Mouse (Mus musculus): Measurements from ENCODE around the gene Smarcd2. TPM values are rescaled to one million over a fixed set of nuclear protein-coding genes. Genes with fewer than 3 reads are reported as not detected.

Smarcd2 gene
- polyA plus RNA-seq, 1 experiment from 2014 or later = 35.1 TPM

DNA sequence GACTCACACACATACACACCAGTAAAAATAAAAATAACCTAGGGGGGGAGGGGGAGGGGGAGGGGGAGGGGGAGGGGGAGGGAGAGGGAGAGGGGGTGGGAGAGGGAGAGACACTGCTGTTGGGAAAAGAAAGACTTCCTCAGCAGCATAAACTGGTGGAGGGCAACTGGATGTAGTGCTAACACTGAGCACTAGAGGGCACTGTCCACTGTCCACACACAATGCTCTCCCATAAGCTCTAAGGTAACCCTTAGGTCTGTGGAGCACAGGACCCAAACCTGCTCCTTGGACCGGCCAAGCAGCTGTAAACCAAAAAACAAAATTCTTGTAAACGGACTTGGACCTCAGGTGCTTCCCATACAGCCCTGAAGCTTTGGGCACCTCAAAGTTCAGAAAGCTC lies 29.9 kb upstream of the Smarcd2 start:
- no peaks in the 10 kb centered on the region for H3K4me1 ChIP-seq
- no peaks in the 10 kb centered on the region for H3K27me3 ChIP-seq
- no peak for ATAC-seq (ENCODE audit: low FRiP score)
- no peak overlapping the region for H3K27ac ChIP-seq
- H3K36me3 ChIP-seq = no peaks in the 10 kb centered on the region
- no peak overlapping the region for H3K9ac ChIP-seq
- H3K4me2 ChIP-seq (replicated peaks) = no peak overlapping the region
- no peak overlapping the region for H3K4me3 ChIP-seq
- no peaks in the 10 kb centered on the region for H3K9me3 ChIP-seq (replicated peaks)
- WGBS = 21% methylated on average over 2 of the region's 2 CpGs

GRCm38 (mm10) chr11:106301765-106302164 lies 29.0 kb upstream of the Smarcd2 start, which contains the start of gene Gh:
Gh (minus strand) TSS chr11:106301865.
- WGBS = 79% methylated on average over 9 of the region's 9 CpGs
- Histone ChIP-seq H3K27ac (no peak within 1 kb of the TSS), H3K9me3 (replicated peaks) (no peaks in the 10 kb centered on the region), H3K27me3 (no peaks in the 10 kb centered on the region), H3K4me3 (no peak within 1 kb of the TSS), H3K36me3 (no peaks in the 10 kb centered on the region), H3K4me1 (no peaks in the 10 kb centered on the region), H3K4me2 (replicated peaks) (no peak within 1 kb of the TSS), H3K9ac (no peak within 1 kb of the TSS)
- no peak for ATAC-seq (ENCODE audit: low FRiP score)

DNA sequence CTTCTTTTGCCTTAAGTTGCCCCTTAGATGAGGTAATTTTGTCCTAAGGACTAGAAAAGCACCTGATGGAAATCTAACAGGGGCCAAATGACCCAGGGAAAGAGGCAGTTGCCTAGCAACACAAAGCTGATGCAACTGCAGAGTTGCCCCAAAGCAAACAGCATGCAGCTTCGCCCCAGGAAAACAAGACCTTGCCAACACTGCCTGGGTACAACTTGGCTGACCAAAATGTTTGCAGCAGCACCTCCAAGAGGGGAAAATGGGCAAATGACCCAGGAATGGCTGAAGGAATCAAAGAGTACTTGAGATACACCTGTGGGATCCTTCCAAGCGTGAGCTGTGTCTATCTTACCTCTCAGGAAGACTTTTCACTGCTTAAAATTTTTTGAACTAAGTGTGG lies 19.1 kb upstream of the Smarcd2 start:
- no peak overlapping the region for H3K27ac ChIP-seq
- H3K9me3 ChIP-seq (replicated peaks) = no peaks in the 10 kb centered on the region
- no peaks in the 10 kb centered on the region for H3K36me3 ChIP-seq
- no peak for ATAC-seq (ENCODE audit: low FRiP score)
- H3K4me2 ChIP-seq (replicated peaks) = no peak overlapping the region
- WGBS = 88% methylated on average over 2 of the region's 2 CpGs
- H3K4me1 ChIP-seq = no peaks in the 10 kb centered on the region
- no peak overlapping the region for H3K9ac ChIP-seq
- H3K27me3 ChIP-seq = no peaks in the 10 kb centered on the region
- H3K4me3 ChIP-seq = no peak overlapping the region

- Histone ChIP-seq H3K27me3 (no peaks in the 10 kb centered on the region), H3K9ac (no peak overlapping the region), H3K4me1 (no peaks in the 10 kb centered on the region), H3K9me3 (replicated peaks) (no peaks in the 10 kb centered on the region), H3K4me2 (replicated peaks) (no peak overlapping the region), H3K36me3 (no peaks in the 10 kb centered on the region), H3K4me3 (no peak overlapping the region), H3K27ac (no peak overlapping the region)
- WGBS = 91% methylated on average over 5 of the region's 5 CpGs
- no peak for ATAC-seq (ENCODE audit: low FRiP score)
Measured at GRCm38 (mm10) chr11:106290376-106290775, 17.6 kb upstream of the Smarcd2 start.

DNA sequence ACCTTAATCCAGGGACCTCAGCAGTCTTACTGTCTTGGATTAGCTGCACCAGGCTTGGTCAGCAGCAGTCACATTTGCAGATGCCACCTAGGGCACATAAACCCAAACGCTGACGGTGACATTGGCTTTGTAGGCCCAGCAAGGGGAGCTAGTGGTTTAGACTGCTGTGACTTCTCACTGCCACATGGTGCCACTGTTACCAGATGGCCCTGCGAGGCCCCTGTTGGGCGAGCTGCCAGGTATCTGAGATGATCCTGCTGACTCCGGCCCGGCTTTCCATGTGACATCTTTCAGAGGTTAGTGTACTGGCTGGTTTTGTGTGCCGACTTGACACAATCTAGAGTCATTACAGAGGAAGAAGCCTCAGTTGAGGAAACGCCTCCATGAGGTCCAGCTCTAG lies 16.6 kb upstream of the Smarcd2 start:
- no peak for ATAC-seq (ENCODE audit: low FRiP score)
- Histone ChIP-seq H3K4me1 (no peaks in the 10 kb centered on the region), H3K9me3 (replicated peaks) (no peaks in the 10 kb centered on the region), H3K27ac (no peak overlapping the region), H3K36me3 (no peaks in the 10 kb centered on the region), H3K27me3 (no peaks in the 10 kb centered on the region), H3K4me3 (no peak overlapping the region), H3K4me2 (replicated peaks) (no peak overlapping the region), H3K9ac (no peak overlapping the region)
- WGBS = 73% methylated on average over 8 of the region's 8 CpGs

GRCm38 (mm10) chr11:106286987-106287386 lies 14.2 kb upstream of the Smarcd2 start:
- WGBS = 71% methylated on average over 11 of the region's 11 CpGs
- no peak overlapping the region for H3K9ac ChIP-seq
- no peak for ATAC-seq (ENCODE audit: low FRiP score)
- H3K4me3 ChIP-seq = no peak overlapping the region
- H3K9me3 ChIP-seq (replicated peaks) = no peaks in the 10 kb centered on the region
- 0 out of 2 replicates have a peak, but pooled peaks cover 2% of the 10 kb centered on the region for H3K4me1 ChIP-seq
- H3K36me3 ChIP-seq = no peaks in the 10 kb centered on the region
- H3K27ac ChIP-seq = no peak overlapping the region
- no peaks in the 10 kb centered on the region for H3K27me3 ChIP-seq
- H3K4me2 ChIP-seq (replicated peaks) = no peak overlapping the region

GRCm38 (mm10) chr11:106286206-106286605 lies 13.4 kb upstream of the Smarcd2 start:
- Histone ChIP-seq H3K9me3 (replicated peaks) (no peaks in the 10 kb centered on the region), H3K27me3 (no peaks in the 10 kb centered on the region), H3K4me3 (no peak overlapping the region), H3K4me1 (0 out of 2 replicates have a peak, but pooled peaks cover 3% of the 10 kb centered on the region), H3K36me3 (no peaks in the 10 kb centered on the region), H3K9ac (no peak overlapping the region), H3K27ac (no peak overlapping the region), H3K4me2 (replicated peaks) (no peak overlapping the region)
- ATAC-seq (ENCODE audit: low FRiP score) = no peak
- 85% methylated on average over 7 of the region's 7 CpGs for WGBS

GRCm38 (mm10) chr11:106284126-106284525 lies 11.4 kb upstream of the Smarcd2 start:
- no peaks in the 10 kb centered on the region for H3K27me3 ChIP-seq
- no peaks in the 10 kb centered on the region for H3K9me3 ChIP-seq (replicated peaks)
- ATAC-seq (ENCODE audit: low FRiP score) = no peak
- H3K9ac ChIP-seq = no peak overlapping the region
- no peaks in the 10 kb centered on the region for H3K36me3 ChIP-seq
- WGBS = 65% methylated on average over 8 of the region's 8 CpGs
- H3K4me2 ChIP-seq (replicated peaks) = no peak overlapping the region
- H3K27ac ChIP-seq = no peak overlapping the region
- 0 out of 2 replicates have a peak, but pooled peaks cover 3% of the 10 kb centered on the region for H3K4me1 ChIP-seq
- H3K4me3 ChIP-seq = no peak overlapping the region

DNA sequence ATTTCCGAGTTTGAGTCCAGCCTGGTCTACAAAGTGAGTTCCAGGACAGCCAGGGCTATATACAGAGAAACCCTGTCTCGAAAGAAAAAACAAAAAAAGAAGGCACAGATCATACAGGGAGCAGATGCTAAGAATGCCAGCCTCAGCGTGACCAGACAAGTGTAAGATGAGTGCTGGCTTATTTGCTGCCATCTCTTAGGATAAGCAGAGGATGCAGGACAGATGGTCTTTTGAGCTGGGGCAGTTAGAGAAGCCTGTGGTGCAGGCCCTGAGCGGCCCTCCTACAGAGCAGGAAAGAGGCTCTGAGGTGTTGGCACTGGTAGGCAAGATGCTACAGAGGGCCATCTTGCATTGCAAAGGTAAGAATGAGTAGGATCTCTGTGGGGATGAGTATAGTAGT lies 10.6 kb upstream of the Smarcd2 start:
- H3K4me3 ChIP-seq = no peak overlapping the region
- 0 out of 2 replicates have a peak, but pooled peaks cover 3% of the 10 kb centered on the region for H3K4me1 ChIP-seq
- H3K9me3 ChIP-seq (replicated peaks) = no peaks in the 10 kb centered on the region
- no peak overlapping the region for H3K9ac ChIP-seq
- WGBS = 84% methylated on average over 4 of the region's 4 CpGs
- no peak for ATAC-seq (ENCODE audit: low FRiP score)
- no peak overlapping the region for H3K4me2 ChIP-seq (replicated peaks)
- H3K27me3 ChIP-seq = no peaks in the 10 kb centered on the region
- H3K36me3 ChIP-seq = no peaks in the 10 kb centered on the region
- H3K27ac ChIP-seq = no peak overlapping the region

DNA sequence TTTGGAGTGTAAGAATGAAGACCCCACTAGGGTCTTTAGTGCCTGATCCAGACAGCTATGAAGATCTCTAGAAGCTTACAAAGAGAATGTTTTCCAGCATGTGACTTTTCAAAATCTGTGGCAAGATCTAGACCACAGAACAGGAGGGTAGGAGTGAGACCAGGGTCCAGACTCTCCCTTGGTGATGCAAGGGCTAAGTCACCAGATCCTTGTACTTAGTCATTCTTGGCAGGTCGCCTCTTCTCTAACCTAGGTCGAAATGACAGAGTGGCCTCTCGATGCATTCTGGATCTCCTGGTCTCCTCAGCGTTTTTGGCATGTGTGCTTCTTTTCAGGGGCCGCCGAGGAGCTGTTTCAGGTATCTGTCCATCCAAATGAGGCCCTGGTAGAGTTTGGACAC lies 9.7 kb upstream of the Smarcd2 start:
- H3K36me3 ChIP-seq = no peaks in the 10 kb centered on the region
- no peaks in the 10 kb centered on the region for H3K9me3 ChIP-seq (replicated peaks)
- WGBS = 89% methylated on average over 6 of the region's 6 CpGs
- H3K4me3 ChIP-seq = no peak overlapping the region
- H3K4me1 ChIP-seq = 0 out of 2 replicates have a peak, but pooled peaks cover 3% of the 10 kb centered on the region
- H3K27ac ChIP-seq = no peak overlapping the region
- H3K9ac ChIP-seq = no peak overlapping the region
- no peak for ATAC-seq (ENCODE audit: low FRiP score)
- H3K27me3 ChIP-seq = peaks cover 5% of the 10 kb centered on the region; the same call in 1 of the 2 replicates
- no peak overlapping the region for H3K4me2 ChIP-seq (replicated peaks)

DNA sequence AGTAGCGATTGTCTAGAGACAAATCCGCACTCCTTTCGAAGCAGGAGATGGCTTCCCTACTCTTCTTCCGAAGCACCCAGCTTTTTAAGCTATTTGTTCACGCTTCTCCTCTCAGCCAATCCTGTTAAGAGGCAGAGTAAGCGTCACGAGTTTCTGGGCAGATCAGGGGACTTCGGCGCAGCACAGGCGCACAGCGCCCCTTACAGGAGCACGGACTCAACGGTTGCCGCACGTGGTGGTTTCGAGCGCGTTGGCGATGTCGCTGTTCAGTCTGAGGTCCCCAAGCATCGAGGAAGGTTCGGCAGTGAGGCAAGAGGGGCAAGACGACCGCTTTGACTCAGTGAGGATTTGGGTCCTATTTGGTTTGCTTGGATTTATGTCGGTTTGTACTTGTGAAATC lies 3.7 kb upstream of the Smarcd2 start, which contains the start of gene Tcam1:
Gene Tcam1 (plus strand): TSS at position 219 of the 400 bp plus-strand sequence.
- H3K27ac ChIP-seq = no peak within 1 kb of the TSS
- WGBS = 11% methylated on average over 25 of the region's 25 CpGs
- H3K4me2 ChIP-seq (replicated peaks) = peak within 1 kb of the TSS; percentile 41
- H3K4me1 ChIP-seq = peaks cover 8% of the 10 kb centered on the region
- H3K9ac ChIP-seq = no peak within 1 kb of the TSS
- H3K36me3 ChIP-seq = no peaks in the 10 kb centered on the region
- peak; percentile 20; the same call in 1 of the 2 replicates for ATAC-seq (ENCODE audit: low FRiP score)
- 0 out of 2 replicates have a peak within 1 kb of the TSS, but pooled peaks have one; percentile 2 for H3K4me3 ChIP-seq
- H3K27me3 ChIP-seq = peaks cover 5% of the 10 kb centered on the region; the same call in 1 of the 2 replicates
- no peaks in the 10 kb centered on the region for H3K9me3 ChIP-seq (replicated peaks)

DNA sequence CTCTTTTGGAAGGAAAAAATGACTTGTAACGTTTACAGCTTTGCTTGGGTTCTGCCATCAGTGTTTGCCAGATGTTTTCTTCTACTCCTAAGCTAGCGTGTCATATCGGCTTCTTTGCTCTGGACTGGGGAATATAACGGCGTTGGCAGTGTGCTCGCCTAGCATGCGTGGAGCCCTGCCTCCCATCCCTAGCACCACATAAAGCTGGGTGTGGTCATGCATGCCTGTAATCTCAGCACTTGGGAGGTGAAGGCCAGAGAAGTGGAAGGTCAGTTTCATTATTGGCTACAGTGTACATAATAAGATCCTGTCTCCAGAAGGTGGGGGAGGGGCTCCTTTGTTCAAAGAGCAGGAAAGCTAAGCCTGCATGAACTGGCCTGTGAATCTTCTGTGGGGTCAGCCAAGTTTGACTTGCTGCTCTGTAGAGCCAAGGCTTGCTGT lies 2.2 kb upstream of the Smarcd2 start:
- Histone ChIP-seq H3K9me3 (replicated peaks) (no peaks in the 10 kb centered on the region), H3K4me1 (peaks cover 19% of the 10 kb centered on the region), H3K36me3 (no peaks in the 10 kb centered on the region), H3K27ac (no peak overlapping the region), H3K9ac (no peak overlapping the region), H3K4me2 (replicated peaks) (no peak overlapping the region), H3K27me3 (peaks cover 5% of the 10 kb centered on the region; the same call in 1 of the 2 replicates), H3K4me3 (no peak overlapping the region)
- ATAC-seq (ENCODE audit: low FRiP score) = no peak
- WGBS = 85% methylated on average over 7 of the region's 7 CpGs

DNA sequence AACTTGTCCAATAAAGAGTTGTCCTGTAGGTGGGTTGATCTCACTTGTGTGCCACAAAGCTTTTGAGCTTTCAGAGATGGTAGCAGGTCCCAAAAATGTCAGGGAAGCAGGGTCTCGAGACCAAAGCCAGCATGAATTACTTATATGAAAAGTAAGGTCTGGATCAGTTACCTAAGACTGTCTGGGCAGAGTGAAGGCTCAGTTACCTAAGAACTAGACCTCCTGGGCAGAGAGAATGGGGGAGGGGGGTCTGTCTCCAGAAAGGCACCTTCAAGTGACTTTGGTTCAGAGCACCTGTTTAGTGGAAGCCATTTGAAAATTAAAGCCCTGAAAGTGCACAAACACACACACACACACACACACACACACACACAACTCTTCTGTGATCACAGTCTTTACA lies 1.6 kb upstream of the Smarcd2 start:
- H3K36me3 ChIP-seq = no peaks in the 10 kb centered on the region
- no peak overlapping the region for H3K9ac ChIP-seq
- WGBS = 88% methylated on average over 1 of the region's 1 CpGs
- H3K4me1 ChIP-seq = peaks cover 21% of the 10 kb centered on the region
- peaks cover 5% of the 10 kb centered on the region; the same call in 1 of the 2 replicates for H3K27me3 ChIP-seq
- H3K9me3 ChIP-seq (replicated peaks) = no peaks in the 10 kb centered on the region
- no peak overlapping the region for H3K4me3 ChIP-seq
- H3K27ac ChIP-seq = no peak overlapping the region
- no peak overlapping the region for H3K4me2 ChIP-seq (replicated peaks)
- no peak for ATAC-seq (ENCODE audit: low FRiP score)

Measured in hindbrain, embryonic 12.5 days (tissue).